Comparison of ENCODE assay signal across 30 mouse cellular contexts in the genomic region with DNA sequence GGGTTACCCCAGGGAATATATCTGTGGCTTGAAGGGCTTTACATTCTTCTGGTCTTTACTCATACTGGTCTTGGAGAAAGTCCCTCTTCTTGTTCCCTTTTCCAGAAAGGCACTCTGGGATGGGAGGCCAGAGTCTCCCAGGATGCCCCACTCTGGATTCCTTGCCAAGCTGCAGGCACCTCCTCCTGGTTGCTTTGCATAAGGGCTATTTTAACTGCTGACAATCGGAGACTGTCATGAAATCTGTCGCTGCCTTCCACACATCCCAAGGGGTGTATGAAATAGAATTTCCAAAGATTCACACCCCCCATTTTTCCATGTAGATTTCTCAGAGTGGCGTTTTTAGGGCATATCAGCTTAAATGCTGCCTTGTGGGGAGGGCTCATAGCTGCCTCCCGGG.
DNase-seq lines count a peak whose midpoint lies in the region; ATAC-seq and TF ChIP-seq lines count a peak whose summit lies in the region.
"Had no signal": no experiment of that assay in that cellular context is flagged by ENCODE, and none has a peak within 500 bp of the region (broad histone marks: within the 10 kb centered on the region; RNA-seq: fewer than 3 reads in every experiment).

No protein-coding gene starts in this region.

- H3K9ac ChIP-seq in forebrain, postnatal 0 days = no peak overlapping the region
- H3K9ac ChIP-seq: embryonic facial prominence, embryonic 13.5 days; hindbrain, embryonic 13.5 days; limb, embryonic 12.5 days; liver, embryonic 15.5 days; lung, embryonic 14.5 days; midbrain, embryonic 15.5 days; neural tube, embryonic 15.5 days had no signal

- TF ChIP-seq CTCF in forebrain, postnatal 0 days (IDR thresholded peaks at IDR 0.05; ENCODE audit: low read depth) = no peak
- no peak for TF ChIP-seq CTCF in left cerebral cortex, adult 2 months (IDR thresholded peaks at IDR 0.05)

- no peak for DNase-seq in forebrain, postnatal 0 days
- no peak for DNase-seq in forebrain, embryonic 10.5 days (ENCODE audit: extremely low spot score, low spot score)
- no peak for DNase-seq in left cerebral cortex, adult 2 months (ENCODE audit: extremely low spot score in 1 of 2, low spot score in 2 of 2)
- DNase-seq in left cerebral cortex, adult 11 months (ENCODE audit: low spot score) = no peak
- DNase-seq in right cerebral cortex, postnatal 10 days (ENCODE audit: low spot score in 2 of 2) = peak; percentile 77 to 83
- DNase-seq in limb, embryonic 10.5 days (ENCODE audit: low spot score) = no peak
- DNase-seq in hindbrain, embryonic 10.5 days (ENCODE audit: low spot score) = no peak
- DNase-seq: adrenal gland, postnatal 14 days; cerebellum, adult 11-12 months; cerebellum, adult 9-11 months; gastrocnemius, adult 2 months; gastrocnemius, postnatal 36 days; heart, adult 18-20 months; heart, postnatal 36 days; kidney, postnatal 25 days; lung, embryonic 14.5 days; lung, postnatal 14 days; retina, postnatal 1 day; thymus, postnatal 14 days had no signal

- peaks cover 8% of the 10 kb centered on the region; the same call in 1 of the 2 replicates for H3K4me1 ChIP-seq in forebrain, postnatal 0 days (ENCODE audit: insufficient read depth)
- peaks cover 18% of the 10 kb centered on the region for H3K4me1 ChIP-seq in forebrain, embryonic 10.5 days
- peaks cover 9% of the 10 kb centered on the region for H3K4me1 ChIP-seq in limb, embryonic 10.5 days
- peaks cover 15% of the 10 kb centered on the region for H3K4me1 ChIP-seq in hindbrain, embryonic 10.5 days (replicated peaks)
- H3K4me1 ChIP-seq: embryonic facial prominence, embryonic 13.5 days; limb, embryonic 12.5 days; liver, embryonic 15.5 days had no signal

- H3K9me3 ChIP-seq in forebrain, postnatal 0 days (ENCODE audit: low read length) = no peaks in the 10 kb centered on the region
- no peaks in the 10 kb centered on the region for H3K9me3 ChIP-seq in forebrain, embryonic 10.5 days
- no peaks in the 10 kb centered on the region for H3K9me3 ChIP-seq in limb, embryonic 10.5 days (replicated peaks)
- H3K9me3 ChIP-seq in hindbrain, embryonic 10.5 days = no peaks in the 10 kb centered on the region
- H3K9me3 ChIP-seq: embryonic facial prominence, embryonic 13.5 days; G1E; hindbrain, embryonic 13.5 days; limb, embryonic 12.5 days; liver, embryonic 15.5 days; midbrain, embryonic 10.5 days; midbrain, embryonic 15.5 days; neural tube, embryonic 15.5 days had no signal

- H3K4me3 ChIP-seq in forebrain, postnatal 0 days (ENCODE audit: low read depth, low read length) = no peak overlapping the region
- no peak overlapping the region for H3K4me3 ChIP-seq in forebrain, embryonic 10.5 days
- no peak overlapping the region for H3K4me3 ChIP-seq in left cerebral cortex, adult 2 months
- no peak overlapping the region for H3K4me3 ChIP-seq in limb, embryonic 10.5 days
- H3K4me3 ChIP-seq in hindbrain, embryonic 10.5 days = no peak overlapping the region
- H3K4me3 ChIP-seq: embryonic facial prominence, embryonic 13.5 days; gastrocnemius, adult 2 months; hindbrain, embryonic 13.5 days; limb, embryonic 12.5 days; liver, embryonic 15.5 days; midbrain, embryonic 10.5 days; midbrain, embryonic 15.5 days; neural tube, embryonic 15.5 days had no signal

- H3K4me2 ChIP-seq in forebrain, postnatal 0 days (ENCODE audit: low read depth) = no peak overlapping the region
- H3K4me2 ChIP-seq: embryonic facial prominence, embryonic 13.5 days; heart, embryonic 11.5 days; hindbrain, embryonic 13.5 days; limb, embryonic 12.5 days; liver, embryonic 15.5 days; lung, embryonic 14.5 days; midbrain, embryonic 15.5 days; neural tube, embryonic 15.5 days had no signal

- peak; percentile 70 for ATAC-seq in forebrain, postnatal 0 days
- ATAC-seq: intestine, postnatal 0 days; midbrain, embryonic 15.5 days; Patski had no signal

- no peaks in the 10 kb centered on the region for H3K36me3 ChIP-seq in forebrain, postnatal 0 days (ENCODE audit: insufficient read depth)
- H3K36me3 ChIP-seq in forebrain, embryonic 10.5 days (replicated peaks) = no peaks in the 10 kb centered on the region
- no peaks in the 10 kb centered on the region for H3K36me3 ChIP-seq in limb, embryonic 10.5 days
- H3K36me3 ChIP-seq in hindbrain, embryonic 10.5 days = no peaks in the 10 kb centered on the region
- H3K36me3 ChIP-seq: embryonic facial prominence, embryonic 13.5 days; G1E; hindbrain, embryonic 13.5 days; limb, embryonic 12.5 days; liver, embryonic 15.5 days; midbrain, embryonic 10.5 days; midbrain, embryonic 15.5 days; neural tube, embryonic 15.5 days had no signal

- WGBS in forebrain, postnatal 0 days = 47% methylated on average over 4 of the region's 4 CpGs
- 83% methylated on average over 4 of the region's 4 CpGs for WGBS in forebrain, embryonic 10.5 days
- 77% methylated on average over 4 of the region's 4 CpGs for WGBS in limb, embryonic 10.5 days
- WGBS in hindbrain, embryonic 10.5 days = 75% methylated on average over 4 of the region's 4 CpGs

- H3K27ac ChIP-seq in forebrain, postnatal 0 days (ENCODE audit: low read depth, low read length) = peak overlapping the region; percentile 70
- no peak overlapping the region for H3K27ac ChIP-seq in forebrain, embryonic 10.5 days
- peak overlapping the region; percentile 80 for H3K27ac ChIP-seq in left cerebral cortex, adult 2 months
- no peak overlapping the region for H3K27ac ChIP-seq in limb, embryonic 10.5 days
- H3K27ac ChIP-seq in hindbrain, embryonic 10.5 days = no peak overlapping the region
- H3K27ac ChIP-seq: embryonic facial prominence, embryonic 13.5 days; gastrocnemius, adult 2 months; hindbrain, embryonic 13.5 days; limb, embryonic 12.5 days; liver, embryonic 15.5 days; midbrain, embryonic 10.5 days; midbrain, embryonic 15.5 days; neural tube, embryonic 15.5 days had no signal

- intact Hi-C loops in left cerebral cortex, adult 2 months (cut with DNase I) = no loop called here

- no peaks in the 10 kb centered on the region for H3K27me3 ChIP-seq in forebrain, postnatal 0 days (ENCODE audit: insufficient read depth, low read length)
- no peaks in the 10 kb centered on the region for H3K27me3 ChIP-seq in forebrain, embryonic 10.5 days (ENCODE audit: poor library complexity, severe bottlenecking)
- H3K27me3 ChIP-seq in limb, embryonic 10.5 days (ENCODE audit: low read depth, poor library complexity, severe bottlenecking) = no peaks in the 10 kb centered on the region
- H3K27me3 ChIP-seq in hindbrain, embryonic 10.5 days (ENCODE audit: insufficient read depth, poor library complexity, severe bottlenecking) = no peaks in the 10 kb centered on the region
- H3K27me3 ChIP-seq: embryonic facial prominence, embryonic 13.5 days; hindbrain, embryonic 13.5 days; limb, embryonic 12.5 days; liver, embryonic 15.5 days; midbrain, embryonic 15.5 days; neural tube, embryonic 15.5 days; Patski had no signal

Comparison
In these comparisons a context has a peak if more than half of its experiments do, and no peak if none do; other contexts are left out.
1. H3K27ac ChIP-seq: peak in forebrain, postnatal 0 days (single experiment) and left cerebral cortex, adult 2 months (single experiment); none in forebrain, embryonic 10.5 days (single experiment), limb, embryonic 10.5 days (single experiment) and hindbrain, embryonic 10.5 days (single experiment).
2. DNase-seq: peak in right cerebral cortex, postnatal 10 days (2 of 2); none in forebrain, postnatal 0 days (single experiment), forebrain, embryonic 10.5 days (single experiment), left cerebral cortex, adult 2 months (0 of 2), left cerebral cortex, adult 11 months (single experiment), limb, embryonic 10.5 days (single experiment) and hindbrain, embryonic 10.5 days (single experiment).